Mouse (Mus musculus) forebrain, embryonic 16.5 days (tissue): ENCODE measurements at regions not wholly inside any gene's neighbourhood (a gene's known extent, or its start where the extent isn't known, plus 50 kb on each side); places are given as distances from the start of the nearest gene placed in this dataset.

Experiments used
- ATAC-seq: fragments of 200-750 bp; cut with Nextera tagmentation; 2 replicates; pipeline ENCODE4 v1.8.0; 2017; ENCODE audit warnings: mild to moderate bottlenecking, moderate library complexity
- H3K27ac ChIP-seq: fragments of 300-500 bp; sonication (generic); 2 replicates; pipeline ENCODE4 v1.5.1; 2014; ENCODE audit warnings: low read length, control low read depth
- H3K27me3 ChIP-seq: fragments of 300-500 bp; sonication (generic); replicated peaks from 2 replicates; pipeline ENCODE4 v1.6.1; 2014; ENCODE audit warnings: low read length; ENCODE audit not compliant: control insufficient read depth, insufficient read depth
- H3K36me3 ChIP-seq: fragments of 300-500 bp; sonication (generic); 2 replicates; pipeline ENCODE4 v1.6.1; 2014; ENCODE audit not compliant: control insufficient read depth, insufficient read depth
- H3K4me1 ChIP-seq: fragments of 300-500 bp; sonication (generic); replicated peaks from 2 replicates; pipeline ENCODE4 v1.6.1; 2014; ENCODE audit warnings: low read length; ENCODE audit not compliant: control insufficient read depth, insufficient read depth
- H3K4me2 ChIP-seq: fragments of 300-500 bp; sonication (generic); 2 replicates; pipeline ENCODE4 v1.6.1; 2014; ENCODE audit warnings: mild to moderate bottlenecking, low read length, control low read depth
- H3K4me3 ChIP-seq: fragments of 300-500 bp; sonication (generic); replicated peaks from 2 replicates; pipeline ENCODE4 v1.5.1; 2014; ENCODE audit warnings: mild to moderate bottlenecking, low read length, control low read depth
- H3K9ac ChIP-seq: fragments of 300-500 bp; sonication (generic); replicated peaks from 2 replicates; pipeline ENCODE4 v1.6.1; 2014; ENCODE audit warnings: low read depth, low read length, control low read depth
- H3K9me3 ChIP-seq: fragments of 300-500 bp; sonication (generic); 2 replicates; pipeline ENCODE4 v1.6.1; 2016; ENCODE audit warnings: low read length; ENCODE audit not compliant: control insufficient read depth
- WGBS: fragments of 180-500 bp; shearing (Covaris S2); extraction: QIAGEN DNeasy Blood & Tissue Kit; methylation state at CpG from one replicate; pipeline ENCODE4 v1.1.7; 2014; 5-methylcytosine and 5-hydroxymethylcytosine counted together

DNA sequence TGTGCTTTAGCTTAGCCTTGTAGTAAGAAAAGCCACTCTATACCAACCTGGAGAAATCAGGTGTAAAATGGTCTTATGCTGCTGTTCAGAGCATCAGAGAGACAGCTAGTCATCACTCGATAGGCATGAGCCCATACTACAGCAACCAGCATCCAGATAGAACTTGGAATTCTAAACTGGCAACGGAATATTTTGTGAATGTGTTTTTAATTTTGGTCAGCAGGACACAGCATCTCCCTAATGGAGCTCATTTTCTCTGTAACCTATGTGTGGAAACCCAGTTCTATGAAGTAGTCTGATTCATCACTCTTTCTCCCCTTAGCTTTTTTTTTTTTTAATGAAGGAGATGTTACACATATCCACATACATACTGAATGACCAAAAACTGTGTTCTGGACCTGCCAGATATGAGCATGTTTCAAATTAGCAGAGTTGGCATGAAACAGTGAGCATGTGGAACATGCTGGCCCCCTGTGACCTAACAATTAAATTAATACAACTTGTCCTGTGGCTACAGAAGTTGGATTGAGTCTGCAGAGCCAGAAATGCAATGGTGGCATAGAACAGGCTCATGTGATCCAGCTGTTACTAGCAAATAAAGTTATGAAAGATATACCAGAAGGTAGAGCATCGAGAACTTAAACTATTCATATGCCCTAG is 160.5 kb downstream of the Gipc2 start:
- H3K9ac ChIP-seq = no peak overlapping the region
- no peaks in the 10 kb centered on the region for H3K4me1 ChIP-seq
- H3K9me3 ChIP-seq = no peaks in the 10 kb centered on the region
- H3K4me3 ChIP-seq = no peak overlapping the region
- H3K4me2 ChIP-seq = no peak overlapping the region
- no peaks in the 10 kb centered on the region for H3K27me3 ChIP-seq
- 92% methylated on average over 3 of the region's 3 CpGs for WGBS
- no peak for ATAC-seq
- no peak overlapping the region for H3K27ac ChIP-seq
- H3K36me3 ChIP-seq = no peaks in the 10 kb centered on the region

DNA sequence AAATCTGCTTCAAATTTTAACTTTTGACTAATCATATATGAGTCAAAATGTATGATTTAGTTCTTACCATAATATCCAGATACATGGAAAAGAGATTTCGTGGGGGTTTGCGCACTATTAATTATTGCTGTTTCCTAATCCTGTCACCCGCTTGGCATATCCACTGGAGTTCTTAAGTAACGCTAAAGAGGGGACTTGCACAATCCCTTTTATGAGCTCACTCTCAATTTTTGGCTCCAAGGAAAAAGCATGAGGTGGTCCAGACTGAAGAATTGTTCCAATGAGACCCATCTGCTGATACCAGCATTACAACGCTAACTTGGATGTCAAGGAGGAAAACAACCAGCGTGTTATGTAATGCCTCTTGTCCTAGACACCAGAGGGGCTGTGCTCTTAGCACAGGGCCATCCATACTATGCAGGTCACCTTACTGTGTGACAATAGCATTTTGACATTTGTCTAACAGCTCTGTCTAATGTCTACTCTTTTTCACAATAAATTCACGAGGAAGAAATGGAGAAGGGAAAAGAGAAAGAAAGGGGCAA is 161.5 kb downstream of the Gipc2 start:
- Histone ChIP-seq H3K9me3 (no peaks in the 10 kb centered on the region), H3K4me1 (no peaks in the 10 kb centered on the region), H3K4me2 (no peak overlapping the region), H3K9ac (no peak overlapping the region), H3K36me3 (no peaks in the 10 kb centered on the region), H3K27ac (no peak overlapping the region), H3K27me3 (no peaks in the 10 kb centered on the region), H3K4me3 (no peak overlapping the region)
- ATAC-seq = no peak
- 82% methylated on average over 7 of the region's 7 CpGs for WGBS

- H3K36me3 ChIP-seq = no peaks in the 10 kb centered on the region
- 46% methylated on average over 4 of the region's 4 CpGs for WGBS
- H3K9me3 ChIP-seq = no peaks in the 10 kb centered on the region
- H3K27me3 ChIP-seq = no peaks in the 10 kb centered on the region
- H3K27ac ChIP-seq = no peak overlapping the region
- no peak overlapping the region for H3K9ac ChIP-seq
- H3K4me3 ChIP-seq = no peak overlapping the region
- no peaks in the 10 kb centered on the region for H3K4me1 ChIP-seq
- no peak overlapping the region for H3K4me2 ChIP-seq
- no peak for ATAC-seq
These were observed 160.2 kb upstream of the Ptgfr start for GRCm38 (mm10) chr3:151997534-151998107.

- no peak overlapping the region for H3K4me2 ChIP-seq
- 81% methylated on average over 4 of the region's 4 CpGs for WGBS
- no peak overlapping the region for H3K4me3 ChIP-seq
- no peak for ATAC-seq
- no peak overlapping the region for H3K9ac ChIP-seq
- no peaks in the 10 kb centered on the region for H3K36me3 ChIP-seq
- no peaks in the 10 kb centered on the region for H3K4me1 ChIP-seq
- H3K27me3 ChIP-seq = no peaks in the 10 kb centered on the region
- H3K27ac ChIP-seq = no peak overlapping the region
- no peaks in the 10 kb centered on the region for H3K9me3 ChIP-seq
These were observed 159.7 kb upstream of the Ptgfr start for GRCm38 (mm10) chr3:151997111-151997510.

DNA sequence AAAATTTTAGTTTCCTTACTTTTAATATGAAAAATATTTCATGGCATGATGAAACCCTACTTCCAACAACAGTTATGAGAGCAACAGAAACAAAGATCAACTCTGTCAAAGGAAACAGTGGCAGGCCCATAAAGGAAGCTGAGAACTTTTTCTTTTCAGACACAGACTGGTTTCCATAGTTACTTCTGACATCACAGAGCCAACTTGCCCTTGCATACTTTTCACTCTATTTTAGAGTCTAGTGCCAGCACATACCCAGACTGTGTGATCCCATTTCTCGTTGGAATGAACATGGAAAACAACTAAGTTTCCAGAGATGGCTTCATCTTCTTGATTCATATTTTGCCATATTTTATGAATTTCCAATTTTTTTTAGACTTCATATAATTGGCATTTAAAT is 150.8 kb upstream of the Ptgfr start:
- WGBS = 66% methylated on average over 1 of the region's 1 CpGs
- Histone ChIP-seq H3K27ac (no peak overlapping the region), H3K27me3 (no peaks in the 10 kb centered on the region), H3K4me1 (no peaks in the 10 kb centered on the region), H3K4me3 (no peak overlapping the region), H3K9me3 (no peaks in the 10 kb centered on the region), H3K36me3 (no peaks in the 10 kb centered on the region), H3K9ac (no peak overlapping the region), H3K4me2 (no peak overlapping the region)
- no peak for ATAC-seq

DNA sequence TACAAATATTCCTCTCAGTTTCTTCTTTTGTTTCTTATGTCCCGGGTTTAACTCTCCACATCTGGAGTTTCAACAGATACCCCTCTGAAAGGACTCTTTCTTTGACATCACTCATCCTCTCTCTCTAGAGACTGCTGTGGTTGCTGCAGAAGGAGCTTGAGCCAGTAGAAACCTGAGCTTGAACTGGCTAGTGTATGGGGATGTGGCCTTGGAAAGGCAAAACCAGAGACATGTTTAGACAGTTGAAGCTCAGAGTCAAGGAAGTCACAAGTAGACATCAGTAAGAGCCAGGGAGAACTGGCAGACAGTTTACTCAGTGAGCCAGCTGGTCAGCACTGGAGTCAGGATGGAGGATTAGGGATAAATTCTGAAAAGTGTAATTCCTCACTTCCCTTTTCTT is 140.7 kb upstream of the Ptgfr start:
- no peak for ATAC-seq
- 72% methylated on average over 1 of the region's 1 CpGs for WGBS

DNA sequence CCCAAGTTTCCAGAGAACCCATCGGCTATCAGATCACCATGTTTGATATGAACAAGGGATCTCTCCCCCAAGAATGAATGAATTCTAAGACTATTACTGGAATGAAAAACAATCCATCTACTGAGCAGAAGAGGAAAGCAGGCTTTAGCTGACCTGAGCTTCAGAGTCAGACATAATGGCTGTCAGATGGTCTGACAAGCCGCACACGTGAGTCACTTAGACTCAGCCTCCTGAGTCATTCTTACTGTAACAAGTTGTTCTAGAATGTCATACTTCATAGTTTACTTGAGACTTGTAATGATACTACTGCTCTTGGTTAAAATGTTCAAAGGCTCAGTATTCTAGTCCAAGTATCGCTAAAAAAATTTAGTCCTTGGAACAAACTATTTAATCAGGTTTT is 140.2 kb upstream of the Ptgfr start:
- no peak for ATAC-seq
- H3K27me3 ChIP-seq = no peaks in the 10 kb centered on the region
- H3K36me3 ChIP-seq = no peaks in the 10 kb centered on the region
- no peaks in the 10 kb centered on the region for H3K9me3 ChIP-seq
- WGBS = 92% methylated on average over 4 of the region's 4 CpGs
- H3K4me3 ChIP-seq = no peak overlapping the region
- no peaks in the 10 kb centered on the region for H3K4me1 ChIP-seq
- H3K27ac ChIP-seq = no peak overlapping the region
- no peak overlapping the region for H3K9ac ChIP-seq
- no peak overlapping the region for H3K4me2 ChIP-seq

More for the DNA sequence above, 140.7 kb upstream of the Ptgfr start:
- H3K4me1 ChIP-seq = no peaks in the 10 kb centered on the region
- H3K4me3 ChIP-seq = no peak overlapping the region
- H3K27ac ChIP-seq = no peak overlapping the region
- H3K9me3 ChIP-seq = no peaks in the 10 kb centered on the region
- H3K36me3 ChIP-seq = no peaks in the 10 kb centered on the region
- no peak overlapping the region for H3K9ac ChIP-seq
- H3K4me2 ChIP-seq = no peak overlapping the region
- H3K27me3 ChIP-seq = no peaks in the 10 kb centered on the region

GRCm38 (mm10) chr3:151949865-151950264 is 112.4 kb upstream of the Ptgfr start:
- Histone ChIP-seq H3K9ac (no peak overlapping the region), H3K27me3 (no peaks in the 10 kb centered on the region), H3K36me3 (no peaks in the 10 kb centered on the region), H3K4me2 (no peak overlapping the region), H3K9me3 (no peaks in the 10 kb centered on the region), H3K27ac (no peak overlapping the region), H3K4me3 (no peak overlapping the region), H3K4me1 (no peaks in the 10 kb centered on the region)
- WGBS = 89% methylated on average over 3 of the region's 3 CpGs
- ATAC-seq = no peak

- Histone ChIP-seq H3K4me3 (no peak overlapping the region), H3K27ac (no peak overlapping the region), H3K9ac (no peak overlapping the region), H3K4me2 (no peak overlapping the region), H3K9me3 (no peaks in the 10 kb centered on the region), H3K36me3 (no peaks in the 10 kb centered on the region), H3K4me1 (no peaks in the 10 kb centered on the region), H3K27me3 (no peaks in the 10 kb centered on the region)
- WGBS = 86% methylated on average over 5 of the region's 5 CpGs
- ATAC-seq = no peak
These were observed 110.7 kb upstream of the Ptgfr start for GRCm38 (mm10) chr3:151948015-151948645.
